Comparison of ENCODE assay signal across 11 mouse cellular contexts in the genomic region with DNA sequence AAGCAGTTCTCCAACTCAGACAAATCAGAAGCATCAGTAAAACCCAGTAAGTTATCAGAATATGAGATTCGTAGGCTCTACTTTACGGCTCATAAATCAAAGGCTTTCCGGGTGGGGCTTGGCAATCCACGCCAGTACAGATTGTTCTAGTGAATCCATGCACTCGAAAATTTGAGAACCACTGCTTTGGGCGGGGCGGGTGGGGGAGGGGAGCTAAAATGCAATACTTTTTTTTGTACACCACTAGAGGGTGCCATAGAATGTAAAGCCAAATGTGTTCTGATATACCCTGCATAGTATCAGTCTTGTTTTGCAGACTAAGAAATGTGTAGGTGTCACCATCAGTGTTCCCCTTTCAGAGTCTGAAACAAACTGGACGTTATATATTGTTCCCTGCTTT. TPM values are rescaled to one million over a fixed set of nuclear protein-coding genes. Genes with fewer than 3 reads are reported as not detected.
DNase-seq lines count a peak whose midpoint lies in the region; ATAC-seq lines count a peak whose summit lies in the region.
"Had no signal": no experiment of that assay in that cellular context is flagged by ENCODE, and none has a peak within 500 bp of the region (broad histone marks: within the 10 kb centered on the region; RNA-seq: fewer than 3 reads in every experiment).

No protein-coding gene starts in this region.

- ATAC-seq in inflammation-experienced regulatory T-cells, adult 6 months, result no peak

- peak; percentile 10 for DNase-seq in gastrocnemius, postnatal 25 days
- DNase-seq in gastrocnemius, postnatal 4 days (ENCODE audit: low spot score in 2 of 2), result no peak
- peak; percentile 23 for DNase-seq in urinary bladder, postnatal 14 days (ENCODE audit: low spot score)
- DNase-seq in urinary bladder, postnatal 36 days (ENCODE audit: low spot score in 2 of 2), result no peak
- DNase-seq in induced T-regulatory cell, adult 2 months (ENCODE audit: low read depth), result peak; percentile 29
- no peak for DNase-seq in kidney, postnatal 25 days
- DNase-seq: right cerebral cortex, adult 18-20 months had no signal

RNA-seq across cellular contexts. Expression of gene Morf4l2, which starts 1.2 kb away (rescaled TPM):
- total RNA-seq in gastrocnemius, postnatal 25 days (2021), result 100 to 1,000 TPM; 128 to 140 TPM
- 100 to 1,000 TPM; 330 to 342 TPM for total RNA-seq in gastrocnemius, postnatal 4 days (2021)
- polyA plus RNA-seq in inflammation-experienced regulatory T-cells, adult 6 months (2017; shearing (Covaris generic)), result 10 to 100 TPM; 77.6 to 81.5 (median 78.3) TPM

RNA-seq across cellular contexts. Expression of gene Glra4, which starts 35.3 kb away (rescaled TPM):
- total RNA-seq in gastrocnemius, postnatal 25 days (2021), result not detected
- total RNA-seq in gastrocnemius, postnatal 4 days (2021), result not detected
- not detected for polyA plus RNA-seq in inflammation-experienced regulatory T-cells, adult 6 months (2017; shearing (Covaris generic))
- total RNA-seq: megakaryocyte progenitor cell, adult 5-6 weeks had no signal
- polyA plus RNA-seq: limb, embryonic 11.5 days; stomach, embryonic 16.5 days had no signal

RNA-seq across cellular contexts. Expression of gene Tceal1, which starts 36.9 kb away (rescaled TPM):
- 1 to 10 TPM; 2.0 to 2.3 TPM for total RNA-seq in gastrocnemius, postnatal 25 days (2021)
- total RNA-seq in gastrocnemius, postnatal 4 days (2021), result 10 to 100 TPM; 10.7 to 12.7 TPM
- polyA plus RNA-seq in inflammation-experienced regulatory T-cells, adult 6 months (2017; shearing (Covaris generic)), result under 1 TPM in 1 of 3 experiments, not detected in 2; 0.20 TPM

Comparison
In these comparisons a context has a peak if more than half of its experiments do, and no peak if none do; other contexts are left out.
1. DNase-seq: peak in gastrocnemius, postnatal 25 days (single experiment), urinary bladder, postnatal 14 days (single experiment) and induced T-regulatory cell, adult 2 months (single experiment); none in gastrocnemius, postnatal 4 days (0 of 2), urinary bladder, postnatal 36 days (0 of 2) and kidney, postnatal 25 days (0 of 2).